Mouse (Mus musculus) hindbrain, embryonic 13.5 days (tissue): Measurements from ENCODE around the gene Gm20388. TPM values are rescaled to one million over a fixed set of nuclear protein-coding genes. Genes with fewer than 3 reads are reported as not detected.
A peak's percentile ranks its signal among the peaks of the same experiment; 100 is the strongest.

Source experiments
- ATAC-seq: fragments of 200-750 bp; cut with Nextera tagmentation; 2 replicates; pipeline ENCODE4 v1.8.0; 2017; ENCODE audit warnings: moderate TSS enrichment; ENCODE audit not compliant: low FRiP score
- H3K27ac ChIP-seq: fragments of 300-500 bp; sonication (generic); 2 replicates; pipeline ENCODE4 v1.5.1; 2015; ENCODE audit warnings: inconsistent platforms, mild to moderate bottlenecking, moderate library complexity
- H3K27me3 ChIP-seq: fragments of 300-500 bp; sonication (generic); 2 replicates; pipeline ENCODE4 v1.6.1; 2015; ENCODE audit warnings: mild to moderate bottlenecking, inconsistent platforms
- H3K36me3 ChIP-seq: fragments of 300-500 bp; sonication (generic); 2 replicates; pipeline ENCODE4 v1.6.1; 2015; ENCODE audit warnings: mild to moderate bottlenecking, inconsistent platforms
- H3K4me1 ChIP-seq: fragments of 300-500 bp; sonication (generic); replicated peaks from 2 replicates; pipeline ENCODE4 v1.6.1; 2015; ENCODE audit warnings: inconsistent platforms
- H3K4me2 ChIP-seq: fragments of 300-500 bp; sonication (generic); 2 replicates; pipeline ENCODE4 v1.6.1; 2015; ENCODE audit warnings: inconsistent platforms, mild to moderate bottlenecking, moderate library complexity
- H3K4me3 ChIP-seq: fragments of 300-500 bp; sonication (generic); 2 replicates; pipeline ENCODE4 v1.5.1; 2015; ENCODE audit warnings: mild to moderate bottlenecking, inconsistent platforms
- H3K9ac ChIP-seq: fragments of 300-500 bp; sonication (generic); 2 replicates; pipeline ENCODE4 v1.6.1; 2015; ENCODE audit warnings: mild to moderate bottlenecking, inconsistent platforms
- H3K9me3 ChIP-seq: fragments of 300-500 bp; sonication (generic); 2 replicates; pipeline ENCODE4 v1.6.1; 2016; ENCODE audit warnings: inconsistent platforms
- WGBS: fragments of 180-500 bp; shearing (Covaris S2); methylation state at CpG from one replicate; pipeline ENCODE4 v1.1.7; 2015; 5-methylcytosine and 5-hydroxymethylcytosine counted together
- polyA plus RNA-seq: library from polyadenylated mRNA; unstranded; fragments of >200 nt; fragmentation: Nextera tagmentation; extraction: Ambion mirVana; gene quantifications from 2 replicates; pipeline ENCODE4 v1.2.1, GENCODE M21; 2015

Gene Gm20388
- polyA plus RNA-seq, 1 experiment from 2014 or later, result 1.9 TPM

GRCm38 (mm10) chr8:121635534-121635933, 1724.9 kb downstream of the Gm20388 start:
- no peaks in the 10 kb centered on the region for H3K27me3 ChIP-seq
- H3K27ac ChIP-seq, result peak overlapping the region; percentile 64; the same call in 1 of the 2 replicates
- H3K9me3 ChIP-seq, result no peaks in the 10 kb centered on the region
- no peak for ATAC-seq
- no peak overlapping the region for H3K4me2 ChIP-seq
- WGBS, result 85% methylated on average over 6 of the region's 6 CpGs
- H3K4me3 ChIP-seq, result no peak overlapping the region
- peaks cover 62% of the 10 kb centered on the region for H3K4me1 ChIP-seq
- no peaks in the 10 kb centered on the region for H3K36me3 ChIP-seq
- H3K9ac ChIP-seq, result no peak overlapping the region

DNA sequence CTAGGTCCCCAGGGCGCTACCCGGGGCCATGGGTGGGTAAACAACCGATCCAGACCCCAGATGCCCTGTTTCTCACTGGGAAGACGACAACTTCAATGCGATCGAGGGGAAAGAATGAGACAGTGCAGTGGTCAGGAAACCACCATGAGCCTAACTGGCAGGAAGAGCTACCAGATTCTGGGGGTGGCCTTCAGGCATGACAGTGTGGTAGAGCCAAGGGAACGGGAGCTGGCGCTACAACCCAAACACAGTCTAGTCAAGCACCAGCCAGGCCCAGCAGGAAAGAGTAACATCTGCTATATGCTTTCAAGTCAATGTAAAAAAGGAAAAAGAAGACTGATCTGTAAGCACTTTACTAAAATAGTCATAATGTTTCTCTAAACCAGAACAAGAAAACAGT, 1725.5 kb downstream of the Gm20388 start:
- H3K4me2 ChIP-seq, result no peak overlapping the region
- H3K27ac ChIP-seq, result peak overlapping the region; percentile 64
- H3K9ac ChIP-seq, result no peak overlapping the region
- H3K4me1 ChIP-seq, result peaks cover 60% of the 10 kb centered on the region
- H3K4me3 ChIP-seq, result no peak overlapping the region
- no peak for ATAC-seq
- 83% methylated on average over 8 of the region's 8 CpGs for WGBS
- no peaks in the 10 kb centered on the region for H3K36me3 ChIP-seq
- H3K9me3 ChIP-seq, result no peaks in the 10 kb centered on the region
- no peaks in the 10 kb centered on the region for H3K27me3 ChIP-seq

GRCm38 (mm10) chr8:121642804-121643203, 1732.2 kb downstream of the Gm20388 start:
- no peak overlapping the region for H3K4me3 ChIP-seq
- H3K4me1 ChIP-seq, result peaks cover 87% of the 10 kb centered on the region
- no peaks in the 10 kb centered on the region for H3K27me3 ChIP-seq
- no peak for ATAC-seq
- 75% methylated on average over 3 of the region's 3 CpGs for WGBS
- H3K4me2 ChIP-seq, result 0 out of 2 replicates have a peak overlapping the region, but pooled peaks have one; percentile 10
- peak overlapping the region; percentile 68 for H3K27ac ChIP-seq
- H3K9ac ChIP-seq, result peak overlapping the region; percentile 61
- H3K9me3 ChIP-seq, result no peaks in the 10 kb centered on the region
- H3K36me3 ChIP-seq, result no peaks in the 10 kb centered on the region

DNA sequence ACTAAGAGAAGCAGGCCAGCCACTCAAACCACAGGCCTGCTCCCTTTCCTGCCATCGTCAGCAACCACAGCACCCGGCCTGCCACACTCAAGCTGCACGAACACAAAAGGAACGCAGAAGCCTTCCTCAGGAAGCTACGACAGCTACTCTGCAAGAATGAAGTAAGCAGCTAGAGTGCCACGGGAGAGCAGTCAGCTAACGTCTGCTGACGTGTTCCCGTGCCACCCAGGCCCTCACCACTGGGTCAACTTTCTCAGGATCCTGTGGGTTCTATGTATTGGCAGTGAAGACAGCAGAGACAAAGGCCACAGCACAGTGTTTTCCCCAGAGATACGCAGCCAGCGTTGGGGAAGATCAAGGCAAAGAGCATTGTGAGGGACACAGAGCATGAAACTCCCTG, 1732.7 kb downstream of the Gm20388 start:
- peak overlapping the region; percentile 68 for H3K27ac ChIP-seq
- no peak for ATAC-seq
- no peaks in the 10 kb centered on the region for H3K27me3 ChIP-seq
- H3K36me3 ChIP-seq, result no peaks in the 10 kb centered on the region
- WGBS, result 52% methylated on average over 11 of the region's 11 CpGs
- H3K9me3 ChIP-seq, result no peaks in the 10 kb centered on the region
- H3K4me2 ChIP-seq, result no peak overlapping the region
- H3K4me1 ChIP-seq, result peaks cover 87% of the 10 kb centered on the region
- H3K4me3 ChIP-seq, result no peak overlapping the region
- peak overlapping the region; percentile 61; the same call in 1 of the 2 replicates for H3K9ac ChIP-seq

GRCm38 (mm10) chr8:121647511-121648215, 1737.0 kb downstream of the Gm20388 start:
- no peak overlapping the region for H3K27ac ChIP-seq
- WGBS, result 77% methylated on average over 12 of the region's 12 CpGs
- no peaks in the 10 kb centered on the region for H3K36me3 ChIP-seq
- peak overlapping the region; percentile 93 for H3K4me3 ChIP-seq
- H3K4me1 ChIP-seq, result peaks cover 89% of the 10 kb centered on the region
- H3K27me3 ChIP-seq, result no peaks in the 10 kb centered on the region
- ATAC-seq, result no peak
- peak overlapping the region; percentile 98 for H3K4me2 ChIP-seq
- no peaks in the 10 kb centered on the region for H3K9me3 ChIP-seq
- no peak overlapping the region; the same call in none of the 2 replicates for H3K9ac ChIP-seq

- H3K27ac ChIP-seq, result 0 out of 2 replicates have a peak overlapping the region, but pooled peaks have one; percentile 23
- H3K27me3 ChIP-seq, result no peaks in the 10 kb centered on the region
- H3K4me3 ChIP-seq, result peak overlapping the region; percentile 93
- H3K4me2 ChIP-seq, result peak overlapping the region; percentile 98
- peak overlapping the region; percentile 93 for H3K9ac ChIP-seq
- peaks cover 81% of the 10 kb centered on the region for H3K4me1 ChIP-seq
- no peaks in the 10 kb centered on the region for H3K9me3 ChIP-seq
- ATAC-seq, result no peak
- H3K36me3 ChIP-seq, result no peaks in the 10 kb centered on the region
- WGBS, result 64% methylated on average over 16 of the region's 16 CpGs
Measured at GRCm38 (mm10) chr8:121648451-121648850, 1737.8 kb downstream of the Gm20388 start.

GRCm38 (mm10) chr8:121649423-121649822, 1738.8 kb downstream of the Gm20388 start:
- WGBS, result 74% methylated on average over 5 of the region's 5 CpGs
- no peak for ATAC-seq
- Histone ChIP-seq H3K9ac (peak overlapping the region; percentile 93), H3K27ac (no peak overlapping the region), H3K9me3 (no peaks in the 10 kb centered on the region), H3K27me3 (no peaks in the 10 kb centered on the region), H3K36me3 (no peaks in the 10 kb centered on the region), H3K4me3 (peak overlapping the region; percentile 93), H3K4me1 (peaks cover 81% of the 10 kb centered on the region), H3K4me2 (peak overlapping the region; percentile 98)

DNA sequence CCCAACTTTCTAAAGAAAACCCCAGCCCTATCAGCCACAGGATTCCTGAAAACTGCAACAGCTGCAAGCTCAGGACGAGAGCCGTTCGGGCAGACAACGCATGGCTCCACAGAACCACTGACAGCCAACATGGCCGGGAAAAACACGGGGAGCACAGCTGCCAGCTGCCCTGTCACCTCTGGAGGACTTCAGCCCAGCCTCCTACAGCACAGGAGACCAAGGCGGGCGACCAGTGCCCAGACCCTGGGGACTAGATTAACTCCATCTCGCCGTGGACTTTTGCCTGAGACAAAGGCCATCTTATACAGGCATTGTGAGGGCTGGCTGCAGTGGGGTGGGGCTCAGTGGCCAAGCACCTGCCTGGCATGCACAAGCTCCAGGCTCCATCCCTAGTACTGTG, 1739.3 kb downstream of the Gm20388 start:
- Histone ChIP-seq H3K4me2 (peak overlapping the region; percentile 98), H3K4me3 (peak overlapping the region; percentile 93), H3K9ac (peak overlapping the region; percentile 93), H3K9me3 (no peaks in the 10 kb centered on the region), H3K27ac (peak overlapping the region; percentile 30), H3K4me1 (peaks cover 81% of the 10 kb centered on the region), H3K36me3 (no peaks in the 10 kb centered on the region), H3K27me3 (no peaks in the 10 kb centered on the region)
- ATAC-seq, result no peak
- 28% methylated on average over 10 of the region's 10 CpGs for WGBS

DNA sequence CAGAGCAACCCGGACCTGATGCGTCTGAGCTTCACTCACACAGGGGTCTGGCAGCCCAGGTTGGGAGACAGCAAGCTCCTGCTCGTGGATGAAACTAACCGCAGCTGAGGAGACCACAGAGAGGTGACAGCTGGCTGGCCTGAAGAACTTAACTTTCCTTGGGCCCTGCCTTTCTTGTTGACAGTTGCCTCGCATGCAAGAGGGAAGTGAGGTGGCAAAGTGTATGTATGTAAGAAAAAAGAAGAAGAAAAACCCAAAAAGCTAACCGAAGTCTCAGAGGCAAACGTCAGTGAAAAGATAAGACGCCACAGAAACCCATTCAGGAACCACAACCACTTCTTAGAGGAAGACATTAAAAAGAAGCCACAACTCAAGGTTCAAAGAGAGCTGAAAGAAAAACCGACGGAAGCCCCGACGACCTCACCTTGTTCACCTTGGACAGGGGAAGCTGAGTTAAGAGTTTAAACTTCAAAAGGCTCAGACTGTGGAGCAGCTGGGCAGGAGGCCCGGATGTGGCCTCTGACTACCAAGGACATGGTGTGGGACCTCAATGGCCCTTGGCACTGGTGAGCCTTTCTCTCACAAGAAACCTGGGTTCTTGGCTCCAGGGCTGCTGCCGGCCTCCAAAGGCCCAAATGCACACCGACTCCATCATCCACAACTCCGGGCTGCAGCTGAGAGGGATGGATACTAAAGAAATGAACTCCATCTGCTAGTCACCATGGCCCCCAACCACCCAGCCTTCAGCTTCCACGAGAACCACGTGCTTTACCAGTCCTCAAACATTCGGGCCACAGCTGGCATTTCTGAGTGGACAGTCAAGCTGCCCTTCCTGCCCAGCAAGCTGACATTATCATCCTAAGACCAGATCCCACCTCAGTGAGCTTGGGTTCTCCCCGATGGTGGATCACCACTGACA, 1740.0 kb downstream of the Gm20388 start:
- peak overlapping the region; percentile 86; the same call in 1 of the 2 replicates for H3K27ac ChIP-seq

GRCm38 (mm10) chr8:121651308-121651873, 1740.8 kb downstream of the Gm20388 start:
- H3K4me1 ChIP-seq, result peaks cover 70% of the 10 kb centered on the region
- H3K36me3 ChIP-seq, result no peaks in the 10 kb centered on the region
- H3K27me3 ChIP-seq, result no peaks in the 10 kb centered on the region
- H3K9me3 ChIP-seq, result no peaks in the 10 kb centered on the region
- H3K27ac ChIP-seq, result peak overlapping the region; percentile 86
- peak overlapping the region; percentile 98 for H3K4me2 ChIP-seq
- peak overlapping the region; percentile 93 for H3K9ac ChIP-seq
- peak overlapping the region; percentile 93 for H3K4me3 ChIP-seq
- WGBS, result 12% methylated on average over 46 of the region's 47 CpGs
- ATAC-seq, result no peak

More for the DNA sequence above, 1740.0 kb downstream of the Gm20388 start:
- peak overlapping the region; percentile 93 for H3K4me3 ChIP-seq
- H3K4me2 ChIP-seq, result peak overlapping the region; percentile 98
- peak overlapping the region; percentile 93 for H3K9ac ChIP-seq
- WGBS, result 64% methylated on average over 20 of the region's 20 CpGs
- H3K36me3 ChIP-seq, result no peaks in the 10 kb centered on the region
- H3K27me3 ChIP-seq, result no peaks in the 10 kb centered on the region
- no peaks in the 10 kb centered on the region for H3K9me3 ChIP-seq
- ATAC-seq, result no peak
- peaks cover 77% of the 10 kb centered on the region for H3K4me1 ChIP-seq

DNA sequence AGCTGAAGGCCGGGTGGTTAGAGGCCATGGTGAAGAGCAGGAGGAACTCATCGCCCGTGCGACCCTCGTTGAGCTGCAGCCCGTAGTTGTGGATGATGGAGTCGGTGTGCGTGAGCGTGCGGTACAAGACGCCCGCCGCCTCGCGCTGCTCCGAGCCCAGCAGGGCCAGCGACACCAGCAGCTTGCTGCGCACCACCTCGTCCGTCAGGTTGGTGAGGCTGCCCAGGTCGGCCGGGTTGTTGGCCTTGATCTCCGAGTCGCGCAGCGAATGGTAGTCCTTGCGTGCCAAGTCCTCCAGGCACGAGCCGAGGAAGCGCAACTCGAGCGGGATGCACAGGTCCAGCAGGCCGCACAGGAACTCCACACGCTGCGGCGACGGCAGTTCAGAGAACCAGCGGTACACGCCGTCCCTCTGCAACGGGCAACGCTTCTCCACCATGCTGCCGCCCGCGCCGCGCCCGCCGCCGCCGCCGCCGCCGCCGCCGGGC, 1741.3 kb downstream of the Gm20388 start:
- ATAC-seq, result no peak
- under 1% methylated on average over 36 of the region's 56 CpGs for WGBS
- H3K36me3 ChIP-seq, result no peaks in the 10 kb centered on the region
- no peaks in the 10 kb centered on the region for H3K9me3 ChIP-seq
- H3K4me1 ChIP-seq, result peaks cover 65% of the 10 kb centered on the region
- H3K4me3 ChIP-seq, result peak overlapping the region; percentile 93
- H3K9ac ChIP-seq, result peak overlapping the region; percentile 93
- H3K4me2 ChIP-seq, result peak overlapping the region; percentile 98
- peak overlapping the region; percentile 86 for H3K27ac ChIP-seq
- no peaks in the 10 kb centered on the region for H3K27me3 ChIP-seq
